ENCODE assay signal across 23 mouse cellular contexts in the genomic region with DNA sequence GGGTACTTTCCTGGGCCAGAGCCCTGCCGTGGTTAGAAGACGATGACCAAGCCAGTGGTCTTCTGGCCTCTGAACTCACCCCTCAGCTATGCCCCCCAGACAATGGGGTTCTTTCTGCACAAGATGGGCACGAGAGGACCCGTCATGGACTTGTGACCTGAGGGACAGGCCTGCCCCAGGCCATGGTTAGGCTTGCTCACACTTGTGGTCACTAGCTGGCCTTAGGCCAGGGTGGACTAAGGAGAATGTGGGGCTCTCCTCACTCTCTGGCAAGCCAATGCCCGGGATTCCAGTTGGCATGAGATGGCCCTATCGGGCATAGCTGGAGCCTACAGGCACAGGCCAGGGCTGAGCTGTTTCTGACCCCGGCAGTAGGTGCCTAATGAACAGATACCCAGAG. TPM values are rescaled to one million over a fixed set of nuclear protein-coding genes. Genes with fewer than 3 reads are reported as not detected.
DNase-seq lines count a peak whose midpoint lies in the region; ATAC-seq and TF ChIP-seq lines count a peak whose summit lies in the region.
"Had no signal": no experiment of that assay in that cellular context is flagged by ENCODE, and none has a peak within 500 bp of the region (broad histone marks: within the 10 kb centered on the region; RNA-seq: fewer than 3 reads in every experiment).

No protein-coding gene starts in this region.

- DNase-seq in neural tube, embryonic 10.5 days (ENCODE audit: extremely low spot score, low spot score), result peak; percentile 23
- DNase-seq in NIH3T3 (ENCODE audit: low read depth), result peak; percentile 27
- no peak for DNase-seq in stomach, postnatal 0 days (ENCODE audit: low spot score)
- no peak for DNase-seq in B cell, adult 2 months
- no peak for DNase-seq in lung, adult 18-20 months
- DNase-seq: adrenal gland, adult 2 months; cerebellum, adult 9-10 months; cerebellum, postnatal 36 days; forebrain, postnatal 0 days; kidney, adult 2 months; layer of hippocampus, adult 9-11 months; right cerebral cortex, adult 18-20 months; right cerebral cortex, postnatal 4 days had no signal

- H3K36me3 ChIP-seq in intestine, embryonic 15.5 days, result no peaks in the 10 kb centered on the region
- H3K36me3 ChIP-seq in intestine, postnatal 0 days (ENCODE audit: control insufficient read depth, insufficient read depth), result no peaks in the 10 kb centered on the region
- no peaks in the 10 kb centered on the region for H3K36me3 ChIP-seq in neural tube, embryonic 15.5 days
- H3K36me3 ChIP-seq in stomach, postnatal 0 days (ENCODE audit: control insufficient read depth, insufficient read depth, low read length), result no peaks in the 10 kb centered on the region
- H3K36me3 ChIP-seq: embryonic facial prominence, embryonic 13.5 days; heart, embryonic 15.5 days; hindbrain, embryonic 13.5 days; liver, embryonic 15.5 days; lung, embryonic 15.5 days had no signal

- TF ChIP-seq EP300 in stomach, postnatal 0 days (optimal IDR thresholded peaks at IDR 0.05), result no peak

- H3K4me1 ChIP-seq in intestine, embryonic 15.5 days (replicated peaks), result peaks cover 30% of the 10 kb centered on the region
- no peaks in the 10 kb centered on the region for H3K4me1 ChIP-seq in intestine, postnatal 0 days (replicated peaks; ENCODE audit: control insufficient read depth, insufficient read depth, low read length)
- H3K4me1 ChIP-seq in neural tube, embryonic 15.5 days, result peaks cover 34% of the 10 kb centered on the region
- peaks cover 6% of the 10 kb centered on the region; the same call in 1 of the 2 replicates for H3K4me1 ChIP-seq in stomach, postnatal 0 days (replicated peaks; ENCODE audit: control insufficient read depth, insufficient read depth)

- no peaks in the 10 kb centered on the region for H3K9me3 ChIP-seq in intestine, embryonic 15.5 days
- H3K9me3 ChIP-seq in intestine, postnatal 0 days (ENCODE audit: control insufficient read depth), result no peaks in the 10 kb centered on the region
- H3K9me3 ChIP-seq in neural tube, embryonic 15.5 days (replicated peaks), result no peaks in the 10 kb centered on the region
- H3K9me3 ChIP-seq in stomach, postnatal 0 days (ENCODE audit: control insufficient read depth, low read length), result no peaks in the 10 kb centered on the region
- H3K9me3 ChIP-seq: embryonic facial prominence, embryonic 13.5 days; heart, embryonic 15.5 days; hindbrain, embryonic 13.5 days; liver, embryonic 15.5 days; lung, embryonic 15.5 days had no signal

- no peak overlapping the region for H3K4me3 ChIP-seq in intestine, embryonic 15.5 days (replicated peaks)
- H3K4me3 ChIP-seq in intestine, postnatal 0 days (ENCODE audit: low read depth, low read length), result no peak overlapping the region
- no peak overlapping the region for H3K4me3 ChIP-seq in neural tube, embryonic 15.5 days (replicated peaks)
- no peak overlapping the region for H3K4me3 ChIP-seq in stomach, postnatal 0 days (ENCODE audit: low read depth, low read length)
- H3K4me3 ChIP-seq: embryonic facial prominence, embryonic 13.5 days; hindbrain, embryonic 13.5 days; liver, embryonic 15.5 days; lung, embryonic 15.5 days had no signal

- 0 out of 2 replicates have a peak overlapping the region, but pooled peaks have one; percentile 23 for H3K27ac ChIP-seq in intestine, embryonic 15.5 days
- no peak overlapping the region for H3K27ac ChIP-seq in intestine, postnatal 0 days (ENCODE audit: low read depth, low read length)
- H3K27ac ChIP-seq in neural tube, embryonic 15.5 days (replicated peaks), result no peak overlapping the region
- H3K27ac ChIP-seq in stomach, postnatal 0 days (replicated peaks), result no peak overlapping the region
- H3K27ac ChIP-seq: embryonic facial prominence, embryonic 13.5 days; heart, embryonic 15.5 days; hindbrain, embryonic 13.5 days; kidney, postnatal 0 days; liver, embryonic 15.5 days; lung, embryonic 15.5 days had no signal

- peak overlapping the region; percentile 15; the same call in 1 of the 2 replicates for H3K4me2 ChIP-seq in intestine, embryonic 15.5 days (replicated peaks)
- H3K4me2 ChIP-seq in intestine, postnatal 0 days (replicated peaks; ENCODE audit: low read depth), result no peak overlapping the region
- no peak overlapping the region for H3K4me2 ChIP-seq in neural tube, embryonic 15.5 days
- H3K4me2 ChIP-seq in stomach, postnatal 0 days (replicated peaks; ENCODE audit: low read depth), result no peak overlapping the region
- H3K4me2 ChIP-seq: hindbrain, embryonic 13.5 days; liver, embryonic 15.5 days; lung, embryonic 15.5 days had no signal

- no peak for TF ChIP-seq CTCF in intestine, postnatal 0 days (IDR thresholded peaks at IDR 0.05; ENCODE audit: low read depth)
- no peak for TF ChIP-seq CTCF in stomach, postnatal 0 days (IDR thresholded peaks at IDR 0.05; ENCODE audit: low read depth)

- WGBS in intestine, embryonic 15.5 days, result 75% methylated on average over 7 of the region's 7 CpGs
- WGBS in intestine, postnatal 0 days, result 74% methylated on average over 7 of the region's 7 CpGs
- whole genome bisulfite sequencing in neural tube, embryonic 15.5 days, result 67% methylated on average over 7 of the region's 7 CpGs
- WGBS in stomach, postnatal 0 days, result 62% methylated on average over 7 of the region's 7 CpGs

- H3K9ac ChIP-seq in intestine, embryonic 15.5 days, result no peak overlapping the region
- H3K9ac ChIP-seq in intestine, postnatal 0 days (ENCODE audit: low read depth, low read length), result no peak overlapping the region
- no peak overlapping the region for H3K9ac ChIP-seq in neural tube, embryonic 15.5 days (replicated peaks)
- no peak overlapping the region for H3K9ac ChIP-seq in stomach, postnatal 0 days (ENCODE audit: low read length)
- H3K9ac ChIP-seq: forebrain, postnatal 0 days; heart, embryonic 15.5 days; liver, embryonic 15.5 days; lung, embryonic 15.5 days had no signal

- ATAC-seq in intestine, embryonic 15.5 days, result no peak
- ATAC-seq in intestine, postnatal 0 days, result no peak
- no peak for ATAC-seq in neural tube, embryonic 15.5 days (ENCODE audit: low FRiP score)
- peak; percentile 24; the same call in 1 of the 2 replicates for ATAC-seq in stomach, postnatal 0 days (ENCODE audit: low FRiP score, low TSS enrichment)
- ATAC-seq: activated CD4-positive, CD25-positive, alpha-beta regulatory T cell, adult 4 months; forebrain, postnatal 0 days had no signal

- peaks cover 40% of the 10 kb centered on the region for H3K27me3 ChIP-seq in intestine, embryonic 15.5 days (replicated peaks)
- H3K27me3 ChIP-seq in intestine, postnatal 0 days (replicated peaks; ENCODE audit: control insufficient read depth, insufficient read depth, low read length), result peaks cover 23% of the 10 kb centered on the region; the same call in 1 of the 2 replicates
- H3K27me3 ChIP-seq in neural tube, embryonic 15.5 days (replicated peaks), result peaks cover 27% of the 10 kb centered on the region
- H3K27me3 ChIP-seq in stomach, postnatal 0 days (ENCODE audit: control insufficient read depth, insufficient read depth, low read length), result peaks cover 2% of the 10 kb centered on the region; the same call in 1 of the 2 replicates

RNA-seq across cellular contexts. Expression of gene Phb, which starts 22.4 kb away (rescaled TPM):
- 305 and 328 TPM in 2 replicates for polyA plus RNA-seq in intestine, embryonic 15.5 days (2015; fragmentation: Nextera tagmentation; extraction: Ambion mirVana)
- 133 and 147 TPM in 2 replicates for polyA plus RNA-seq in intestine, postnatal 0 days (2015; fragmentation: Nextera tagmentation; extraction: Ambion mirVana)
- 205 and 208 TPM in 2 replicates for polyA plus RNA-seq in neural tube, embryonic 15.5 days (2015; fragmentation: Nextera tagmentation; extraction: Ambion mirVana)
- polyA plus RNA-seq in stomach, postnatal 0 days (2015; fragmentation: Nextera tagmentation; extraction: Ambion mirVana), result 190 and 202 TPM in 2 replicates

RNA-seq across cellular contexts. Expression of gene Ngfr, which starts 56.8 kb away (rescaled TPM):
- polyA plus RNA-seq in intestine, embryonic 15.5 days (2015; fragmentation: Nextera tagmentation; extraction: Ambion mirVana), result 14.5 and 15.8 TPM in 2 replicates
- polyA plus RNA-seq in intestine, postnatal 0 days (2015; fragmentation: Nextera tagmentation; extraction: Ambion mirVana), result 7.2 and 7.4 TPM in 2 replicates
- polyA plus RNA-seq in neural tube, embryonic 15.5 days (2015; fragmentation: Nextera tagmentation; extraction: Ambion mirVana), result 69.1 and 69.3 TPM in 2 replicates
- polyA plus RNA-seq in stomach, postnatal 0 days (2015; fragmentation: Nextera tagmentation; extraction: Ambion mirVana), result 3.9 and 4.8 TPM in 2 replicates
- polyA plus RNA-seq: activated CD4-positive, CD25-positive, alpha-beta regulatory T cell, adult 4 months had no signal

Comparison
In these comparisons a context has a peak if more than half of its experiments do, and no peak if none do; other contexts are left out.
1. DNase-seq: peak in neural tube, embryonic 10.5 days (single experiment) and NIH3T3 (single experiment); none in stomach, postnatal 0 days (single experiment), B cell, adult 2 months (0 of 2) and lung, adult 18-20 months (0 of 2).